Mouse (Mus musculus): ENCODE data around the gene Ttc7. TPM values are rescaled to one million over a fixed set of nuclear protein-coding genes. Genes with fewer than 3 reads are reported as not detected.
"Not testable (repeated sequence)": the region's sequence is repeated elsewhere in the genome, so short reads cannot be mapped to it uniquely, and the experiment has no call there.

Ttc7 gene
- total and polyA plus RNA-seq, 3 experiments, result 22.8 to 42.4 TPM; not detected in 1

DNA sequence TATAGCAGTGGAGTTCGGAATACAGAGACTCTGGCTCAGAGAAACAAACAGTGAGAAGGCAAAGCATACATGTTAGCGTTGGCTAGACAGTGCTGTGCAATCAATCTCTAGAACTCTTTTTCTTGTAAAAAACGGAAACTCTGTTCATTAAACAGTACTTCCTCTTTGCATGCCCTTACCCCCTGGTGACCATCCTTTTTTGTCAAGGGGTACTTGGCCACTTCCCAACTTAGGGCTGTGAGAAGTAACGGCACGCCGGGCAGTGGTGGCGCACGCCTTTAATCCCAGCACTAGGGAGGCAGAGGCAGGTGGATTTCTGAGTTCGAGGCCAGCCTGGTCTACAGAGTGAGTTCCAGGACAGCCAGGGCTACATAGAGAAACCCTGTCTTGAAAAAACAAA is 18.9 kb downstream of the Ttc7 start:
- not testable (repeated sequence) for H3K79me2 ChIP-seq (ENCODE audit: control insufficient read depth, insufficient read depth, low read length, poor library complexity); H3K9me3 ChIP-seq (replicated peaks; ENCODE audit: insufficient read depth, low read length); H3K9ac ChIP-seq (ENCODE audit: control insufficient read depth, low read depth, low read length, poor library complexity, severe bottlenecking); H3K4me3 ChIP-seq (ENCODE audit: control insufficient read depth in 1 of 2, insufficient read depth in 1 of 2, low read depth in 2 of 2, low read length in 2 of 2); H3K27me3 ChIP-seq (ENCODE audit: control insufficient read depth in 1 of 2, insufficient read depth in 2 of 2, low read length in 2 of 2); H3K36me3 ChIP-seq (ENCODE audit: control insufficient read depth in 1 of 2, insufficient read depth in 2 of 2, low read length in 2 of 2)
- H3K27ac ChIP-seq (ENCODE audit: control insufficient read depth, low read depth, low read length), result peak overlapping the region; percentile 60
- TF ChIP-seq EP300 (IDR thresholded peaks at IDR 0.05; ENCODE audit: low read depth in 1 of 2, low read length in 2 of 2) (peak; percentile 33 to 47; a peak in 2 of 4 replicates), ZNF384 (IDR thresholded peaks at IDR 0.05; ENCODE audit: low read depth, low read length) (peak; percentile 21; the same call in 1 of the 2 replicates), TBP (IDR thresholded peaks at IDR 0.05; ENCODE audit: low read depth, low read length) (peak; percentile 76)
- peaks cover 2 to 33% of the 10 kb centered on the region in 2 experiments for H3K4me1 ChIP-seq (ENCODE audit: control insufficient read depth in 1 of 2, insufficient read depth in 2 of 2, low read length in 2 of 2)
- DNase-seq (ENCODE audit: low read depth, low spot score), result peak; percentile 86

- peak; percentile 75 for DNase-seq (ENCODE audit: low read depth, low spot score)
- H3K36me3 ChIP-seq (ENCODE audit: control insufficient read depth in 1 of 2, insufficient read depth in 2 of 2, low read length in 2 of 2), result peaks cover 0 to 10% of the 10 kb centered on the region in 2 experiments; a peak in 2 of 4 replicates
- peak overlapping the region; percentile 13 to 39; a peak in 3 of 4 replicates for H3K4me3 ChIP-seq (ENCODE audit: control insufficient read depth in 1 of 2, insufficient read depth in 1 of 2, low read depth in 2 of 2, low read length in 2 of 2)
- TF ChIP-seq USF2 (IDR thresholded peaks at IDR 0.05; ENCODE audit: borderline replicate concordance in 1 of 2, insufficient read depth in 1 of 2, low read depth in 1 of 2, low read length in 2 of 2) (no peak), ZKSCAN1 (IDR thresholded peaks at IDR 0.05; ENCODE audit: low read depth, low read length) (no peak), POLR2A (IDR thresholded peaks at IDR 0.05; ENCODE audit: control insufficient read depth in 1 of 2, insufficient read depth in 1 of 2, low read depth in 1 of 2, low read length in 2 of 2, poor library complexity in 1 of 2) (no peak), BHLHE40 (IDR thresholded peaks at IDR 0.05; ENCODE audit: borderline replicate concordance, low read depth, low read length) (no peak), E2F4 (IDR thresholded peaks at IDR 0.05; ENCODE audit: borderline replicate concordance, low read depth, low read length) (no peak), RCOR1 (IDR thresholded peaks at IDR 0.05; ENCODE audit: low read depth, low read length) (0 out of 2 replicates have a peak, but pooled peaks have one; percentile 25), MAFK (IDR thresholded peaks at IDR 0.05; ENCODE audit: borderline replicate concordance, low read depth, low read length) (no peak), NELFE (IDR thresholded peaks at IDR 0.05; ENCODE audit: low read depth, low read length) (no peak), MYB (IDR thresholded peaks at IDR 0.05; ENCODE audit: low read depth, low read length) (no peak), MYC (IDR thresholded peaks at IDR 0.05; ENCODE audit: low read depth, low read length) (no peak), CTCF (IDR thresholded peaks at IDR 0.05 in 2 of 3, conservative IDR thresholded peaks at IDR 0.05 in 1 of 3; ENCODE audit: control insufficient read depth in 1 of 3, insufficient read depth in 1 of 3, low read depth in 2 of 3, low read length in 3 of 3, poor library complexity in 1 of 3, severe bottlenecking in 1 of 3) (no peak), TCF12 (IDR thresholded peaks at IDR 0.05; ENCODE audit: low read depth, low read length) (no peak), NRF1 (IDR thresholded peaks at IDR 0.05; ENCODE audit: insufficient read depth, low read depth, low read length, poor library complexity, severe bottlenecking) (no peak), KAT2A (conservative IDR thresholded peaks at IDR 0.05; ENCODE audit: low read depth, low read length) (no peak), MAX (IDR thresholded peaks at IDR 0.05; ENCODE audit: low read length) (0 out of 2 replicates have a peak, but pooled peaks have one; percentile 9), TBP (IDR thresholded peaks at IDR 0.05; ENCODE audit: low read depth, low read length) (peak; percentile 17; the same call in 1 of the 2 replicates), JUND (IDR thresholded peaks at IDR 0.05; ENCODE audit: low read depth, low read length) (peak; percentile 37; the same call in 1 of the 2 replicates), ETS1 (IDR thresholded peaks at IDR 0.05; ENCODE audit: low read depth, low read length) (no peak), POLR2AphosphoS5 (IDR thresholded peaks at IDR 0.05; ENCODE audit: borderline replicate concordance, low read depth, low read length) (no peak), EP300 (IDR thresholded peaks at IDR 0.05; ENCODE audit: low read depth in 1 of 2, low read length in 2 of 2) (peak in 1 of 2 experiments; percentile 15; a peak in 1 of 4 replicates), CHD2 (IDR thresholded peaks at IDR 0.05; ENCODE audit: low read length) (no peak), MAZ (IDR thresholded peaks at IDR 0.05; ENCODE audit: low read depth, low read length) (peak; percentile 26; the same call in 1 of the 2 replicates), MXI1 (IDR thresholded peaks at IDR 0.05; ENCODE audit: low read depth, low read length) (no peak), MEF2A (IDR thresholded peaks at IDR 0.05; ENCODE audit: extremely low read depth, insufficient replicate concordance, low read depth, low read length, poor library complexity, severe bottlenecking) (no peak), SMC3 (IDR thresholded peaks at IDR 0.05; ENCODE audit: low read depth, low read length) (no peak), GATA1 (IDR thresholded peaks at IDR 0.05; ENCODE audit: low read depth, low read length) (no peak), TAL1 (IDR thresholded peaks at IDR 0.05; ENCODE audit: low read length) (peak; percentile 28; the same call in 1 of the 2 replicates), USF1 (IDR thresholded peaks at IDR 0.05; ENCODE audit: low read depth, low read length) (peak; percentile 76)
Observed at GRCm38 (mm10) chr17:87302014-87302794, 19.5 kb downstream of the Ttc7 start.

More at GRCm38 (mm10) chr17:87302014-87302794, 19.5 kb downstream of the Ttc7 start:
- Histone ChIP-seq H3K4me1 (ENCODE audit: control insufficient read depth in 1 of 2, insufficient read depth in 2 of 2, low read length in 2 of 2) (peaks cover 2 to 33% of the 10 kb centered on the region in 2 experiments), H3K9me3 (replicated peaks; ENCODE audit: insufficient read depth, low read length) (no peaks in the 10 kb centered on the region), H3K79me2 (ENCODE audit: control insufficient read depth, insufficient read depth, low read length, poor library complexity) (no peaks in the 10 kb centered on the region), H3K27me3 (ENCODE audit: control insufficient read depth in 1 of 2, insufficient read depth in 2 of 2, low read length in 2 of 2) (no peaks in the 10 kb centered on the region), H3K27ac (ENCODE audit: control insufficient read depth, low read depth, low read length) (peak overlapping the region; percentile 71), H3K9ac (ENCODE audit: control insufficient read depth, low read depth, low read length, poor library complexity, severe bottlenecking) (peak overlapping the region; percentile 41)

Measured in MEL (cell line).